Mouse (Mus musculus) layer of hippocampus, adult 2 months (tissue): ENCODE results near the gene Vill. TPM values are rescaled to one million over a fixed set of nuclear protein-coding genes. Genes with fewer than 3 reads are reported as not detected.

Experiments used
- DNase-seq, 2 experiments: peaks; one replicate each; pipeline ENCODE4 v3.0.0; 2022; ENCODE audit warnings: low spot score in 2 of 2
- H3K27ac ChIP-seq: fragments of 200-600 bp; 2 replicates; pipeline ENCODE4 v1.8.1; 2022
- H3K4me3 ChIP-seq: fragments of 200-600 bp; 2 replicates; pipeline ENCODE4 v1.8.1; 2022; ENCODE audit warnings: mild to moderate bottlenecking
- CTCF ChIP-seq: fragments of 200-600 bp; conservative IDR thresholded peaks from 2 replicates; pipeline ENCODE4 v1.8.1; 2022; ENCODE audit warnings: antibody characterized with exemption, mild to moderate bottlenecking, moderate library complexity
- total RNA-seq, 2 experiments: library from RNA; stranded (reverse); gene quantifications; 2 replicates each; pipeline ENCODE4 v1.2.3; 2021

The Vill gene
- total RNA-seq, 2 experiments from 2014 or later, result 0.54 to 0.71 TPM

GRCm38 (mm10) chr9:119091581-119092310, 39.2 kb downstream of the Vill start:
- TF ChIP-seq CTCF, result no peak
- no peak for DNase-seq
- H3K4me3 ChIP-seq, result peak overlapping the region; percentile 71

DNA sequence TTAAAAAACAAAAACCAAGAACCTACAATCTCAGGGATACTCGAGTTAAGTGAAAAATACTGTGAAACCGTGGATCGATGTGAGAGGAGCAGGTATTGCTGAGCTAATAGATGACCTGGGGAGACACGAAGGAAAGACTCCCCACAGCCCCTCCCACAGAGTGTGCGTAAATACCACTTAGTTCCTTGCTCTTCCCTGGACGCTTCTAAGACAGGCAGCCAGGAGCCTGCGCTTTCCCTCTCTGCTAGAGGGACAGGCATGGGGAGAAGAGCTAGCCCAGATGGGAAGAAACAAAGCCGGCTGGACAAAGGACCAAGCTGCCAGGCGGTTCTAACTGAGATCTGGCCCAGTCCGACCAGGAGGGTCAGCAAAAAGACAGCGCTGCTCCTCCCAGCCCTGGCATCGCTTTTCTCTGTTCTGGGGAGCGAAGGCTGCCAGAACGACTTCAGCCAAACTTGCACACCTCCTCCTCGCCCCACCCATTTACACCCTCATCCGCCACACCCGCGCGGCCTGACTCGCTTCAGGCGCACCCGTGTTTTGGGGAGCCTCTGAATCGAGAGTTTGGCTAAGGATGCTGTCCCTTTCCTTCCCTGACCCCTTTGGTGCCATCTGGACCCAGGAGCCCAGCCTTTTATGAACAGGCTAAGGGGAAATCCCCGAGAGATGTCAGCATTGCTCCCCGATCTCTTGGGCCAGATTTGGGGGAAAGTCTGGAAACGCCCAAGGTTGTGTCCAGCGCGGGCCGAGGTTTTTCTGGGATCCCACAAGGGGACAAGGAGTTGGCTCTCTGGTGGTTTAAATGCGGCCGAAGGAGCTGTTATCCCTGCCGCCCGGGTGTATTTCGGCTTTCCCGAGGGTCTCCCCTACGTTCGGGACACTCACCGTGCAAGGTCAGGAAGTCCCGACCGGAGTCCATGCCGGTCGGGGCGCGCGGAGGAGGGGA, 40.2 kb downstream of the Vill start:
- DNase-seq, result no peak
- TF ChIP-seq CTCF, result no peak
- H3K27ac ChIP-seq, result peak overlapping the region; percentile 94
- peak overlapping the region; percentile 71 for H3K4me3 ChIP-seq

More at GRCm38 (mm10) chr9:119091581-119092310, 39.2 kb downstream of the Vill start:
- H3K27ac ChIP-seq, result peak overlapping the region; percentile 94; the same call in 1 of the 2 replicates

- DNase-seq, result peak; percentile 82 to 83
- peak; percentile 61 for TF ChIP-seq CTCF
- Histone ChIP-seq H3K27ac (peak within 1 kb of the TSS; percentile 94), H3K4me3 (peak within 1 kb of the TSS; percentile 71)
Measured at GRCm38 (mm10) chr9:119093419-119094295, 41.1 kb downstream of the Vill start, which contains the start of gene Plcd1. TSS of gene Plcd1 (minus strand) at chr9:119093502.

- DNase-seq, result no peak
- Histone ChIP-seq H3K27ac (no peak overlapping the region), H3K4me3 (no peak overlapping the region)
- no peak for TF ChIP-seq CTCF
Measured at GRCm38 (mm10) chr9:119094462-119095109, 42.0 kb downstream of the Vill start.

DNA sequence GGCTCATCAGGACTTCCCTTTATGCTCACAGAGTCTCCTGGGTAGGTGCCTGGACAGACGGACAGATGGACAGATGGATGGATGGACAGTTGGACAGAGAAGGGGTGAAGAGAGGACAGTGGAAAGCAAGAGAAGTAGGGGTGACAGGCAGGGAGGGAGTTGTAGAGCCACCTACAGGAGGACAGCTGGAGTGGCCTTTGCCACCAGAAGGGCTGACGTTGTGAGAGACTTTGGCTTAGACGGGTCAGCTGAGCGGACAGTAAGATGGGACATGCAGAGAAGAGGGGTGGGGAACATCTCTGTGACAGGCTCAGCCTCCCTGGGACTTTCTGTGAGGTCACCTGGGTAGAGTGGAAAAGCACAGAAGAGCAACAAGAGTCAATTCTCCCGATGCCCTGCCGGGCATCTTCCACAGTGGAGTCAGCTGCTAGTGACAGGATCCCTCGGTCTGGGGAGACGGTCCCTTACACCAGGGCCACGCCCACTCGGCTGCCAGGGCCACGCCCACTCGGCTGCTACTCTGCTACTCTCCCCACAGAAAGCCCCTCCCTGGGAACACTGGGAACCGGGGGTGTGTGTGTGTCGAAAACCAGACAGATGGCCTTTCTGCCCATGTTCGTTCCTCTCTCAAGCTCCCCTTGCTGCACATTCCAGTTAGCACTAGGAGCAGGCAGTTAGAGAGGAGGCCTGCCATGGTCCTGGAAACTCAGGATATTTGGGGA, 47.8 kb downstream of the Vill start:
- DNase-seq, result peak; percentile 73 to 74
- TF ChIP-seq CTCF, result peak; percentile 27; the same call in 1 of the 2 replicates
- Histone ChIP-seq H3K27ac (peak overlapping the region; percentile 56), H3K4me3 (no peak overlapping the region)

DNA sequence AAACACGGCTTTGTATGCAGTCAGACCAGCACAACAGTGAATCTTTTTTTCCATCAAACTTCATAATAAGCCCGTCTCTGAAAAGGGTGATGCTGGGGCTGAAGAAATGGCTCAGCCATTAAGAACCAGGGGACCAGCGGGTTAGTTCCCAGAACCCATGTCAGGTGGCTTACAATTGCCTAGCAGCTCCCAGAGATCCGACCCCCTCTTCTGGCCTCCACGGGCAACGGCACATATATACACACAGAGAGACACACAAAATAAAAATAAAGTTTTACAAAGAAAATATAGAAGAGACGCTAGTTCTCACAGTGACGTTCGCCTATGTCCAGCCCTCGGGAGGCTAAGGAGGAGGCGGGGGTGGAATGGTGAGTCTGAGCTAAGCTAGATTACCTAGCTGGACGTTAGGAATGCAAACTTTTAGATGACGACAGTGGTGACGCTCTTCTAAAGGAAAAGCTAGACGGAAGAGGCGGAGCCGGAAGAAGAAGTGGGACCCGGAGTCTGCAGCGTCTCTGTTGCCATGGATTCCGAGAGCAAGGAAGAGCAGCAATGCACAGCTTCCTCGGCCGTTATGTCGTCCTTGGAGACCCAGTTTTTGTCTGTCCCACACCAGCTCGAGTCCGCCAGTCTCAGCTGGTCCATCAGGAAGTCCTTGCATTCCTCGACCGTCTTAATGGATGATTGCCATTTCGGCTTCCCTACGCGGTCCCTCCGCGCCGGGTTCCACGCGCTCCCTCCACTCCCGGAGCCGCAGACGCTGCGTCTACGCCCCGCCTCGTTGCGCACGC, 49.6 kb downstream of the Vill start, which contains the start of gene Dlec1:
TSS of gene Dlec1 (plus strand) at position 487 of the 791 bp plus-strand sequence.
- Histone ChIP-seq H3K27ac (peak within 1 kb of the TSS; percentile 52; the same call in 1 of the 2 replicates), H3K4me3 (peak within 1 kb of the TSS; percentile 71)
- TF ChIP-seq CTCF, result peak; percentile 52
- peak; percentile 63 to 79 for DNase-seq

GRCm38 (mm10) chr9:119102783-119103113, 50.2 kb downstream of the Vill start:
- Histone ChIP-seq H3K4me3 (peak overlapping the region; percentile 71), H3K27ac (peak overlapping the region; percentile 52; the same call in 1 of the 2 replicates)
- no peak for TF ChIP-seq CTCF
- no peak for DNase-seq

- TF ChIP-seq CTCF, result peak; percentile 76
- DNase-seq, result no peak
- Histone ChIP-seq H3K27ac (no peak overlapping the region), H3K4me3 (no peak overlapping the region)
Measured at GRCm38 (mm10) chr9:119107566-119107965, 55.0 kb downstream of the Vill start.

GRCm38 (mm10) chr9:119109685-119110353, 57.2 kb downstream of the Vill start:
- Histone ChIP-seq H3K27ac (no peak overlapping the region), H3K4me3 (no peak overlapping the region)
- DNase-seq, result no peak
- no peak for TF ChIP-seq CTCF

GRCm38 (mm10) chr9:119110640-119111039, 58.1 kb downstream of the Vill start:
- TF ChIP-seq CTCF, result no peak
- H3K4me3 ChIP-seq, result no peak overlapping the region
- no peak for DNase-seq
- H3K27ac ChIP-seq, result no peak overlapping the region
